Mouse (Mus musculus): ENCODE measurements around the gene Hdac9.

Gene Hdac9

DNA sequence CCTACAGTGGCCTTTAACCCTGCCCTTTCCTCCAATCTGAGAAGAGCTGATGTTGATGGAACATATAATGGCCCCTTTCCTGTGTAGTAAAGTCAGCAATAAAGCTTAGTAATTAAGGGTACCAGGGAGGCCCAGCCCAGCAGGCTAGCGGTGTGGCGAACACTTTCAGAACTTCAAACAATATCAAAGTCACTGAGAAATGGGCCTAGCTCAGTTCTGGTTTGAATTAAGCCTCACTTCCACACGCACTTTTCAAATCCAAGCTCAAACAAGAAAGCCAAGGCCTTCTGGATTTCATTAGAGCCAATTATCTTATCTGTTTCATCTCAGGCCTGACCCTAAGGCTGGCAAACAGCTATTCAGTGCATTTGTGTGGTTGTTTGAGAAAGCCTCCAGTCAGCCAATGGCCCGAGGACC, 716.9 kb downstream of the Hdac9 start:
- no peak for DNase-seq

GRCm38 (mm10) chr12:34195155-34195828, 721.6 kb downstream of the Hdac9 start:
- no peak for DNase-seq

- no peak for DNase-seq
These were observed 722.8 kb downstream of the Hdac9 start for GRCm38 (mm10) chr12:34194116-34194515.

DNA sequence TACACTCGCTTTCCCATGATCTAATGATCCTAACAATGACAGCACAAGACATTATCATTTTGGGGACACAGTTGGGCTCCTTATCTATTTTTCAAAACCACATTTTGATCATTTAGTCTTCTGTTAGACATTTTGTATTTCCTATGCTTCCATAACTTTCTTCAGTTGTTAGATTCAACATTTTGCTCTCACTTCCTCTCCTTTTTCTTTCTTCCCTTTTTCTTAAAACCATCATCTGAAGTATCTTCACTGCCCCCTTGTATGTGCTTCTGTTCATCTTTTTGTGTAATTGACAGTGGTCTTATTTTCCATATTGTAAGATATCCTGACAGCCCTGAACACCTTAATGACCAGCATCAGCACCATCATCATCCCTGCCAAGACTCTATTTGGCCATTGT, 725.6 kb downstream of the Hdac9 start:
- no peak for DNase-seq

- no peak for DNase-seq
These were observed 738.0 kb downstream of the Hdac9 start for GRCm38 (mm10) chr12:34178931-34179330.

DNA sequence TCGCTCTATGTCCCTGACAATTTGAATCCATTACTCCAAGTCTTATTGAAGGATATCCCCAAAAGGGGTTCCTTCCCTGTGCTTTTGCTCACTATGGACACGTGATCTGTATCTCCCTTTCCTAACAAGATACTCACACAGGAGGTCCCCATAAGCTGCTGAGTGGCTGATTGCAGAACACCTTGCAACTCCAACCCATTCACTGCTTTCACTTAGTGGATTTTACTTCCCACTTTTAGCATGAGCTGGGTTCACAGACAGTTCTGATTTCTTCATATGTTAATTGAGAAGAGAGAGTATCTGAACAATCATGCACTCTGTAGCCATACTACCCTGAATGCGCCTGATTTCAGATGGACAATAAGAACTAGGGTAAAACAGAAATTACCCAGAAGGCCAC, 740.1 kb downstream of the Hdac9 start:
- DNase-seq, result no peak

DNA sequence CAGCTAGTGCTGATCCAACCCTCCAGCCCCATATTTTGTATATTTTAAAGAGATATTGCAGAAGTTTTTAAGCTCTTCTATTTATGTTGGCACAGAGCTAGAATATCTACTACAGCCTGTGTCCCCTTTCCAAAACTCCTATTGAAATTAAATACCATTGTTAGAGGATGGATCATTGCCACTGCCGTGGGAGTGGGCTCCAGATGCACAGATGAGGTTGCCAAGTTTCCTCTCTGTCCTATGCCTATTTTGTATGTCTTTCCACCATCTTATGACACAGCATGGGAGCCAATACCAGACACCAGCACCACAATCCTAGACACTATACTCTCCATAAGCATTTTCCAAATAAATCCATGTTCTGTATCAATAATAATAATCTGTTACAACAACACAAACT, 743.9 kb downstream of the Hdac9 start:
- no peak for DNase-seq

GRCm38 (mm10) chr12:34170601-34171000, 746.3 kb downstream of the Hdac9 start:
- DNase-seq, result no peak

GRCm38 (mm10) chr12:34165674-34166073, 751.2 kb downstream of the Hdac9 start:
- no peak for DNase-seq

GRCm38 (mm10) chr12:34156301-34156700, 760.6 kb downstream of the Hdac9 start:
- DNase-seq, result no peak

- DNase-seq, result no peak
These were observed 761.2 kb downstream of the Hdac9 start for GRCm38 (mm10) chr12:34155740-34156139.

DNA sequence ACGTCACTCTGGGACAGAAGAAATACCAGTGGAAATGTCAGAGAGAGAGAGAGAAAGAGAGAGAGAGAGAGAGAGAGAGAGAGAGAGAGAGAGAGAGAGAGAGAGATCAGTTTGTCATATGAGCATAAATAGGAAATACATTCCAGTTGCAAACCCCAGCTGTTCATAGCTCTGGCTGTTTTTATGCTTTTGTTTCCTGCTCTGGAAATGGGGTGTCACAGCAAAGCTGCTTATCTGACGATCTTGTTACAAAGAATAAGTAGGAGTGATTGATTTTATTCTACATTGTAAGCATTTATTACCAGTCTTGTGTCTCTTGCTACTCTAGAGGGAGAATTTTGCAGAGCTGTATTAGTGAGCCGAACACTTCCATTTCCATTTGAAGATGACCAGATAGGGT, 762.1 kb downstream of the Hdac9 start:
- no peak for DNase-seq

DNA sequence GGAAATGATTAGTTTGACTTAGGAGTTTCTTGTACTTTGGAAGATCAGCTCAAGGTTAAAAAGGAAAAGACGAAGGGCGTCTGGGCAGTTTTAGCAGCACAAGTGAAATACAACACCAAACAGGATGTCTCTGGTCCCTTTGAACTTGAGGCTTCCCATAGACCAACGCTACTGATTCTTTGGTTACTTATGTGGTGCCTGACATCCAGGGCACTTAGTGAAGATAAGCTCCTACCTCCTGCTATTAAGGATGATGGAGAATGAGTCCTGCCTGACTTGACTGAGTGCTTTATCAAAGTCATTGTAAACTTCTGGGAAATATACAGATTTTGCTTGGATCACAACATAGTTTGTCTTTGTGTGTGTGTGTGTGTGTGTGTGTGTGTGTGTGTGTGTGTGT, 765.6 kb downstream of the Hdac9 start:
- no peak for DNase-seq

DNA sequence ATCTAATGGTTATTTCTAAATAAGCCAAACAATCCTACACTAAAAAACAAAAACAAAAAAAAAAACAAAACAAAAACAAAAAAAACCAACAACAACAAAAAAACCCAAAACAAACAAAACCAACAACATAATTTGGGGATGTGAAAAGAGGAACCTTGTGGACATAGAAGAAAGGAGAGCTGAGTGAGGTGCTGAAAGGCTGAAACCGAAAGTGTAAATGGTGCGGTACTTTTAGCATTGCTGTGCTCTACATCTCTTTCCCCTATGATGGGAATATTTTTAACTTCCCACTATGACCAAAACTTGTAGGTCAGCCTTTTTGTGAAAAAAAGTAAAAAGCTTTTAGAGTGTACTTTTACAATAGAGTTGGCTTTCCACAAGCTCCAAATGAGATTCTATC, 774.2 kb downstream of the Hdac9 start:
- no peak for DNase-seq

DNA sequence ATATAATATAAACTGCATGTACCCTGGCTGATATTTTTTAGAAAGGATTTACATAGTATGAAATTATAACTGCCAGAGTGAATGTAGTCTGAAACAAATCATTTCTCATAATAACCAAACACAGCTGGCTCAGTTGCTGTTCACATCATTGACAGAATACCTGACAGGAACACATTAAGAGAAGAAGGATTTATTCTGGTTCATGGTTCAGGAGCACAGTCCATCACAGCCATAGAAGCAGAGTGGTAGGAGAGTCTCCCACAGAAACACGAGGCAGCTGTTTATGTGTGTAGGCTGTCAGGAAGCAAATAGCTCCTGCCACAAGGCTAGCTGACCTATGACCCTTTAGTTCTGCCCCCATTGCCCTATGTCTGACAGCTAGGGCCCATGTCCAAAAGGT, 803.6 kb downstream of the Hdac9 start:
- no peak for DNase-seq

- no peak for DNase-seq
These were observed 823.9 kb downstream of the Hdac9 start for GRCm38 (mm10) chr12:34092953-34093352.

- DNase-seq, result no peak
These were observed 825.0 kb downstream of the Hdac9 start for GRCm38 (mm10) chr12:34091851-34092250.

DNA sequence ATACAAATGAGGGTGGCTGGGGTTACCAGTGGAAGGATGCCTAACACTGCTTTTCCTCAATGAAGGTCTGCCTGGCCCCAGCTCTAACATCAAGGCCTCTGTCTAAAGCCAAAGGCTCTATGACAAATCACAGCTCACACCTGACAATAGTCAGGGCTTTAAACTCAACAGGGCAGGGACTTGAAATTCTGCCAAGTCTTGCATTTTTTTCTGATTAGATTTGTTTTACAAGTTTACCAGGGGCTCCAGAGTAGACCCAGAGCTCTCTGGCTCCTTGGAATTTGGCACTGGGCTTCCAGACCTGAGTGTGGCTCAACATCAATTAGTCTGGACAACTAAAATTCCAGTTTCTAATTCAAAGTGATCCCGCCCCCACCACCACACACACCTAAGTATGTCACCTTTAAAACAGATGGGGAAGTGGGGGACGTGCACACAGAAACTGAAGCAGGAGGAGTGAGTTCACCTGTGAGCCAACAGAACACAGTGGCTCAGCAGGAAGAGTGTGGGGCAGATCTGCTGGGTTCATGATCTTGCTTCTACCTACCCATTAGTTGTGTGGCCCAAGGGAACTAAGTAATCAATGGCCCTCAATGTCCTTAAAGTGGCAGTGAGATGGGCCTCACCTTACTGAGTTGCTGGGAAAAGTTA, 829.5 kb downstream of the Hdac9 start:
- no peak for DNase-seq

DNA sequence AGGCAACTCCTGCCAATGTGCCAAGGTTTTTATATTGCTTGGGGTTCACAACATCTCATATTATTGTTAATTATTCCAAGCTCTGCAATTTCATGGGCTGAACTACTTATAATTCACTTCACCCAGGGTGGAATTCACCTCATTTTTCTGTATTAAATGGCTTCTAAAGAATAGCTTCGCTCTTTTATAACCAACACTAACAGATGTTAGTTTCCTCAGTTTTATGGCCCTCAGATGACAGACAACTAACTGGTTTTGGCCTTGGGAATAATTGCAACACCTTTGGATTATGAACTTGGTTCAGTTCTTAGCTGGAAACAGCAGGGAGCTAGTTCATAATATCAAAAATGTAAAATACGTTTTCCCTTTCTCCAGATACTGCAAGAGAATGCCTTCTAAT, 839.9 kb downstream of the Hdac9 start:
- no peak for DNase-seq

DNA sequence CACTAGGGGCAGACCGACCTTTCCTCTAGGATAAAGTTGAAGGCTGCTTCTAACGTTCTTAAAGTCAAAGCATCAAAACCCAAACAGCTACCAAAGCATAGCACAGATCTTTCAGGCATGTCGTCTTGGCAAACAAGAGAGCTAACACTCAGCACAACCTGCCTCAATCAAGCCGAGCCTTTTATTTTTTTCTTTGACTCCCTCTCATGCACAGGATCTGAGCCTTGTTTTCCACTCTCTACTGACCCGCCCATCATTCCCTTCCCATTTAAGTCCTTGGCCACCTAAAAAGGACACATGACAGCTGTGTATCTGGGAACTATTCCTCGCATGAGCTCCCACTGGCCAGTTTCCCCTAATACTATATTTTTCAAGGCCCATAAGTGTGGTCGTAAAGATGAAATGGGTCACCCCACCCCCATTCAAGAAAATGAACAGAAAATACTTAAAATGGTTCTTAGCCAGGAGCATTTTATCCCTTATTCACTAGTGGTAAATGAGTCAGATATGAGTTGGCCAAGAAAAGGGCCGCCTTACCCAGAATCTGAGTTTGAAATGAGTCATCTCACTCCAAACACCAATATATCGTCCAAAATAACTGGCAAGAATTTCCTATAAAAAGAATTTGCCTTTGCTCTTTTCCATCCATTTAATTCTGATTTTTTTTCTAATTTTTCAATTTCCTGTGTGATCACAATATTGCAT, 840.9 kb downstream of the Hdac9 start:
- no peak for DNase-seq

DNA sequence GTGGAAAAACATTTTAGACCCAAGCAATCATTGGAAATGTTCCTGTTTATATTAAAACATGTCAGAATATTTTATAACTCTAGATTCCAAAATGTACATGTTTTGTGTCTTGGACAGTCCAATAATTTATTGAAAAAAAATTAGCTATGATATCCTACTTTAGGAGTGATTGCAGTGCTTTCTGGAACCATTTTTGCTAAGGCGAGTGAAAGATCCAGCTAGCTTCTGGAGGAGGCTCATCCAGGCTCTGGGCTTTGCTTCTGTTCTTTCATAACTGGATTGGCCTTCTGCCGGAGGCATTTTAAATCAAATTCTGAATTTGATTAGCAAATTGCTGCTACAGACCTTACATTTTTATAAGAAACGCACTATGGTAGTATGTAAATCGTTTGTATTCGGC, 864.4 kb downstream of the Hdac9 start:
- DNase-seq, result no peak

GRCm38 (mm10) chr12:34052036-34052435, 864.9 kb downstream of the Hdac9 start:
- no peak for DNase-seq

- DNase-seq, result no peak
These were observed 865.8 kb downstream of the Hdac9 start for GRCm38 (mm10) chr12:34051112-34051511.

DNA sequence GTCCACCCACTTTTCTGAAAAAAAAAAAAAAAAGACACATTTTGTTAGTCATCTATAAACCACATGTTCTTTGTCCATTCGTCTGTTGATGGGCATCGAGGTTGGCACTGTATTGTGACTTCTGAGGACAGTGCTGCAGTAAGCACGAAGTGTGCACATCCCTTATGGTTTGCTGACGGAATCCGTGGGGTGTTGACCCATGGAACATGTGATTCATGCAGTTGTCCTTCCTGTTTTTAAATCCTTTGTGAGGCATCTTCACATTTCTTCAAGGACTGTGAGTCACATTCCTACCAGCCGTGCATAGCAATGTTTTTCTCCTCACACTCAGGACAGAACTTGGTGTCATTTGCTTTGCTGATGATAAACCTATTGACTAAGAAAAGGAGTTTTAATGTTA, 875.9 kb downstream of the Hdac9 start:
- no peak for DNase-seq
